Mouse (Mus musculus): ENCODE data around the gene Rbm8a2. TPM values are rescaled to one million over a fixed set of nuclear protein-coding genes. Genes with fewer than 3 reads are reported as not detected.
"Not testable (repeated sequence)": the region's sequence is repeated elsewhere in the genome, so short reads cannot be mapped to it uniquely, and the experiment has no call there.

The Rbm8a2 gene
- total RNA-seq (2014; fragmentation: Nextera tagmentation) (0.30 and 0.43 TPM in 2 replicates), total RNA-seq (2017) (0.82 and 1.7 TPM in 2 replicates)

GRCm38 (mm10) chr1:175979014-175979413 is at the start of gene Rbm8a2:
Rbm8a2 (minus strand) TSS chr1:175979114.
- not testable (repeated sequence) for ATAC-seq (replicated peaks; ENCODE audit: poor library complexity, severe bottlenecking)

- no peak for ATAC-seq (replicated peaks; ENCODE audit: poor library complexity, severe bottlenecking)
Measured at GRCm38 (mm10) chr1:176028397-176028796, 49.5 kb upstream of the Rbm8a2 start.

DNA sequence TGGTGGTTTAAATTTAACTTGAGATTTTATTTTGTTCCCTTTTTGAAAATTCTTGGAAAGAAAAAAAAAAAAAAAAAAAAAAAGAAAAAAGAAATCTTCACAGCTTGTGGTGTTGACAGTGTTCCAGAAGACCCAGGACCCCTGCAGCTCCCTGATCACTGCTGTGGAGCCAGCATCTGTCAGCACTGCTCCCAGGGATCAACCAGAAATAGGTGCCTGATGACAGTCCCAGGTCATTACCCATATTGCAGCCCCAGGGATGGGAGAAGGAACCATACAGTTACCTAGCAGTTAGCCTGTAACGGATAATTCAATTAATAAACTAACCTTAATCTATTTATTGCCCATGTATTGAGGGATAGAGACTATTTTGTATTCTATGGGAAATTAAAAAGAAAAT is 45.6 kb upstream of the Rbm8a2 start:
- no peak for ATAC-seq (replicated peaks; ENCODE audit: poor library complexity, severe bottlenecking)

DNA sequence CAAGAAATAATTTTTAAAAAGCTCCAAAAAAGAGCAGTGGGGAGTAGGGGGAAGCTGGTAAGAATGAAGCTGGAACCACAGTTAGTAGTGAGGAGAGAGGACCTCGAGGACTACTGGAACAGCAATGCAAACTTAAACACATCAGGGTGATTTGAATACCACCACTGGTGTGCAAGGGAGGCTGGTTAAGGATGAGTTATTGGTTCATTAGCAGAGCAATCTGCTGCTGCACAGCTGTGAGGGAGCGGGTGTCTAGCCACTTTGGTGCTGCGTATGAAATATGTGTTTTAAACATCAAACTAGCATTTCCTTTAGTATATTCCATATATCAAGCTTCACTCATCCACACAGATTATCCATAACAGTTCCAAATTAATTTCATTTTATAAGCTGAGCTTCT is 39.6 kb upstream of the Rbm8a2 start:
- no peak for ATAC-seq (replicated peaks; ENCODE audit: poor library complexity, severe bottlenecking)

- ATAC-seq (replicated peaks; ENCODE audit: poor library complexity, severe bottlenecking), result no peak
Measured at GRCm38 (mm10) chr1:176016076-176016475, 37.2 kb upstream of the Rbm8a2 start.

DNA sequence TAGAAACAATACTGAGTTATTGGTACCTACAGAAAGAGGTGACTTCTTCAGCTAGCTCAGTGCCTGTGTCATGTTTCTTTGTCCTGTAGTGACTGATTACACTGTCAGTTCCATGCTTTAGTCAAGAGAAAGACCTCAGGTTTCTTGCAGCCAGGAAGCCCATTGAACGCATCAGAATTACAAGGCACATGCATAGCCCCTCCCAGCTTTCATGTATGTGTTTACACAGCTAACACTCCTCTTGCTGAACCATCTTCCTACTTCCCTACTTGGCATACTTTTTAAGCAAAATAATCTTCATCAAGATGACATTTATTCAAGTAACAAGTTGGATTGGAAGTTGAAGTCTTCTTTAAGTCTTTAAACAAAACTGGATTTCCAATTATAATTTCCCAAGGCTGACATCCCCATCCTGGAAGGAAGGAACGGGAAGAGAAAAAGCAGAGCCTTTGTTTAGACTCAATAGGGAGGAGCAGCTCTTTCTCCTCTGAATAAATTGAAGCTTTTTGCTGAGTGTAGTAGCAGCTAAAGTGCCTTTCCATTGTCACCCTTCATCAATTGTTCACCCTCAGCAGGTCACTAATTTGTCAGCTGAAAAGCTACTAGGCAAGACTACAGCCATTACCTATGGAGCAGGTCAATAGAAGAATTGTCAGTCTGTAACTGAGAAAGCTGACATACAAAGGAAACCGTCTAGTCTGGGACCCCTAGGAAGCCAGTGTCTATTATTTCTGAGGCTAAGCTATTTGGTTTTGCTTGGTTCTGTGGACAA is 34.8 kb upstream of the Rbm8a2 start:
- ATAC-seq (replicated peaks; ENCODE audit: poor library complexity, severe bottlenecking), result no peak

GRCm38 (mm10) chr1:176011535-176011934 is 32.6 kb upstream of the Rbm8a2 start:
- no peak for ATAC-seq (replicated peaks; ENCODE audit: poor library complexity, severe bottlenecking)

GRCm38 (mm10) chr1:176011072-176011471 is 32.2 kb upstream of the Rbm8a2 start:
- no peak for ATAC-seq (replicated peaks; ENCODE audit: poor library complexity, severe bottlenecking)

DNA sequence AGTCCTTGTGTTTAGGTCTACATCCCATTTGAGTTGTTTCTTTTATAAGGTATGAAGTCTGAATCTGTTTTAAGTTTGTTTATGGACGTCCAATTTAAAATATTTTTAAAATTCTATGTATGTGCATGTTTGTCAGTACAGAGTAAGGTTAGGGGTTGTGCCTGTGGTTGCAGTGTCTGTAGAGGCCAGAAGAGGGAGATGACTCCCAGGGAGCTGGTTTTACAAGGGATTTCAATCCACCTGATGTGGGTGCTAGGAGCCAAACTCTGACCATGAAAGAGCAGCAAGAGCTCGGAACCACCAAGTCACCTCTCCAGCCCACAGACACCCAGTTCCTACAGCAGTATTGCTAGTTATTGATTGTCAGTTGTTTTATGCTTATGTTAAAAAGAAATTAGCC is 29.5 kb upstream of the Rbm8a2 start:
- ATAC-seq (replicated peaks; ENCODE audit: poor library complexity, severe bottlenecking), result no peak

GRCm38 (mm10) chr1:176000599-176000998 is 21.7 kb upstream of the Rbm8a2 start:
- no peak for ATAC-seq (replicated peaks; ENCODE audit: poor library complexity, severe bottlenecking)

GRCm38 (mm10) chr1:175997076-175997651 is 18.2 kb upstream of the Rbm8a2 start:
- ATAC-seq (replicated peaks; ENCODE audit: poor library complexity, severe bottlenecking), result no peak

- ATAC-seq (replicated peaks; ENCODE audit: poor library complexity, severe bottlenecking), result no peak
Measured at GRCm38 (mm10) chr1:175988912-175989311, 10.0 kb upstream of the Rbm8a2 start.

- ATAC-seq (replicated peaks; ENCODE audit: poor library complexity, severe bottlenecking), result no peak
Measured at GRCm38 (mm10) chr1:175988448-175988847, 9.5 kb upstream of the Rbm8a2 start.

DNA sequence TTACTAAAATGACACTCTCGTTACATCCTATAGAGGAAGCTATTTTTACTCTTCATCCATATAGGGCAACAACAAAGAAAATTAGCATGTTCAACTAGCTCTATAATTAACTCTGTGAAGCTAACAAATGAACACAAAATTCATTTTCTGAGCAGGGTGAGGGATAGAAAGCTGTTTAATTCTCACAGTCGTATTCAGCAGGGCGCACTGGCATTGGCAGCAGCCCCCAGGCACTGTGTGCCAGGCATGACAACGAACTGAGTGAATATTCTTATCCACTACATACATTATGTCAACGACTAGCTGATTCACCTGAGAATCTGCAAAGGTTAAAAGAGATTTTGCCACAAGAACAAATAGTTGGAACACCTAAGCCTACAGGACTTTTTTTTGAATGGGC is 8.2 kb downstream of the Rbm8a2 start:
- no peak for ATAC-seq (replicated peaks; ENCODE audit: poor library complexity, severe bottlenecking)

DNA sequence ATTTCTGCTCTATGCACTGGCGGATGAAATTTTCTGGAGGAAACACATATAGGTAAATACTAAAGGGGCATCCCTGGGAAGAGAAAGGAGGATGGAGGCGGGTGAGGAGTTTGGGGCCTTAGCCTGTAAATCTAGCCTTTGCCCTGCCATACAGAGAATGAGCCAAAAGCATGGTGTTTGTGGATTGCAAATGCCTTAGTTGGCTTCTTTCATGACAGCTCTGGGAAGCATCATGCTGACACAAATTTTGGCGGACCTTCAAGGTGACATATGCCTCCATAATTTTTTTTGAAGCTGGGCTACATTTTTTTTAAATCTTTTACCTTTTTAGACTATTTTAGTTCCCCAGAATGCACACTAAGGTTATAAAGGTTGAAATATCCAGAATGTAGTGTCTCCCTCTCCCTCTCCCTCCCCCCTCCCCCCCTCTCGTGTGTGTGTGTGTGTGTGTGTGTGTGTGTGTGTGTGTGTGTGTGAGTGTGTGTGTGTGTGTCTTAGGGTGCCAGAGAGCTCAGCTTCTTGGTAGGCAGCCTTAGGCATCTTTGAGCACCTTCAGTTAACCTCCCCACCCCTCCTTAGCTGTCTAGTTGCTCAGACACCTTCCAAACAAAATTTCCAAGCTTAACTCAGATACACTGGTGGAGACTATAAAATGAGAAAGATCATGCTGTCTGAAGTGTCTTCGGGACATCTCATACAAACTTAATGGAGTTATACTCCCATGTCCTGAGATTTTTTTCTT is 11.7 kb downstream of the Rbm8a2 start:
- no peak for ATAC-seq (replicated peaks; ENCODE audit: poor library complexity, severe bottlenecking)

DNA sequence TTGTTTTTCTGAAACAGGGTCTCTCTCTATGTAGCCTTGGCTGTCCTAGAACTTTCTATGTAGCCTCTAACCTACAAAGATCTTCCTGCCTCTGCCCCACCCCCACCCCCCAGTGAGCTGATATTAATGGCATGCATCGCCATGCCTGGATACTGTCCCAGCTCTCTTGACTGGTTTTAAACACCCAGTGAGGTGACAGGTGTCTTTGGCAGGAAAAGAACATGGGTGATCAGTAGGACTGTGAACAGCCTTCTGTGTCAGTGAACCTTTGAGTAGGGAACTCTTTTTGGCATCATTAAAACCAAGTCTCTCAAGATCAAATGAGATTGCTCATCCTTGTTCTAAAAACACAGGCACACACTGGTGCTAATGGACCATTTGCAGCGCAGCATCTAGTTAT is 17.1 kb downstream of the Rbm8a2 start:
- ATAC-seq (replicated peaks; ENCODE audit: poor library complexity, severe bottlenecking), result no peak

GRCm38 (mm10) chr1:175950851-175951250 is 28.1 kb downstream of the Rbm8a2 start:
- ATAC-seq (replicated peaks; ENCODE audit: poor library complexity, severe bottlenecking), result no peak

DNA sequence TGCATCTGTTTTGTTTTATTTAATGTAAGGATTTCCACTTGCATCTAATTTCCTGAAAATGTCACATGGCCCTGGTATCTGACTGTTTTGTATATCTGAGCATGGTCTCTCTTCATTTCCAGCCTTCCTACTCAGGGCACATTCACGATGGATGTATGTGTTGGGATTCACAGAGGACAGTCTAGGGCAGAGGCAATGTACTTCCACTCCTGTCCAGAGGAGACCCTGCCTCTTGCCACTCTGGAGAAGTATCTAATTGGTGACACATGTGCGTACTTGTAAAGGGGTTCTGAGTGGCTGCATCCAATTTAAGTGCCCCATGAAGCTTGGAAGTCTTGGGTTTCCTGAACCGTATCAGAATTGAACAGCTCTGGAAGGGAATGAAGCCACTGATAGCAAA is 28.5 kb downstream of the Rbm8a2 start:
- no peak for ATAC-seq (replicated peaks; ENCODE audit: poor library complexity, severe bottlenecking)

DNA sequence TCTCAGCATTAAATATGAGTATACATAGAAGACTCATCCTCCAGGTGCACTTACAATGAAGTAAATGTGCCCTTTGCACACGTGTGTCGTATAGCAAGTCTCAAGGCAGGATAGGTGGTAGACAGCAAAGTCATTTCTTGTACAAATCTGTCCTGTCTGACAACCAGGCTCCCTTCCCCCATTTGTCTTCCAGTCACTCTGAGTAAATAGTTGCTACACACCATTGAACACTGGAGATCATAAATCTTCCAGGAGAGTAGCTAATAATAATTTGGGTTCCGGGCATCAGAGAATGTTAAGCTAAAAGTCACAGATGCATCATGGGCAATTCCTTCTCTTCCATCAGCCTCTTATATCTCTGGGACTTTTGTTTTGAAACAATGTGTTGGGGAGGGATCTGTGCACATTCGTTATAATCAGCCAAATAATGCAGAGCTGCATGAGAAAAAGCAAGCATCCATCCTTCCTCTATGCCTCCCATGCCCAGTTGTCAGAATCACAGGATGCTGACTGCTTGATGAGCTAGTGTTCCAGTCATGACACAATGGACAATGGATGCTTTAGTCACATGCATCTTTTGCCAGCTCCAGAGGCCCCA is 32.1 kb downstream of the Rbm8a2 start:
- ATAC-seq (replicated peaks; ENCODE audit: poor library complexity, severe bottlenecking), result no peak

DNA sequence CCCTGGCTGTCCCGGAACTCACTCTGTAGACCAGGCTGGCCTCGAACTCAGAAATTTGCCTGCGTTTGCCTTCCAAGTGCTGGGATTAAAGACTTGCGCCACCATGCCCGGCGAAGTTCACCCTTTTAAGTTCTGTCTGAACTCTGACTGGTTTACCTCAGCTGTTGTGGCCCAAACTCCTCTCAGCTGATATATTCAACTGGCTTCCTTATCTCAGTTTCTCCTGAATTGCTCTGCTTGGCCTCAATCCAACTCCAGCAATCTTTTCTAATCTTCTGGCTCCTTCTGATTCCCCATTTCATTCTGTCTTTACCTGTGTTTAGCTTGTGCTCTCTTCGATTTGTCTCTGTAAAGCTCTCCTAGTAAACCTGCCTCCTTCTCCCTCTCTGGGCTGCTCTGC is 35.7 kb downstream of the Rbm8a2 start:
- no peak for ATAC-seq (replicated peaks; ENCODE audit: poor library complexity, severe bottlenecking)

DNA sequence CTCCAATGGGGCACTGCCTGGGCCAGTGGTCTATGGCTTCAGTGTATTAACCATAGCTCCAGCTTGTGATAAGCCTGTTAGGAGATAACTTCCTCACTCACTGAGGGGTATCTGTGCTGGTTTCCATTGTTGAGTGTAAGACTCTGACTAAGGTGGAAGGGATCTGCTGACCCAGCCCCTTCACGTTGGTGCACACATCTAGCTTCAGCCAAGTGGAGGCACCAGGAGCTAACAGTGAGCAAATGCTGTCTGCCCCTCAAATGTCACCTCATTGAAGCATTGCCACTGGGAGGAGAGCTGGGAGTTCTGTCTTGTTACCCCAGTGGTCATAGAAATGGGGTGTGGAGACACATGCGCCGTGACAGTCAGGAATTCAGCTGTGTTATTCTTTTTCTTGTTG is 40.2 kb downstream of the Rbm8a2 start:
- no peak for ATAC-seq (replicated peaks; ENCODE audit: poor library complexity, severe bottlenecking)
